Mouse (Mus musculus) E14TG2a.4 (cell line): Measurements from ENCODE around the gene Abhd14b.

Source experiments
- CTCF ChIP-seq: conservative IDR thresholded peaks from 2 replicates; pipeline ENCODE4 v1.5.1; 2014; ENCODE audit warnings: low read length
- NANOG ChIP-seq: IDR thresholded peaks from 2 replicates; pipeline ENCODE4 v1.6.1; 2014; ENCODE audit warnings: borderline replicate concordance, low read length, mixed read lengths
- POU5F1 ChIP-seq: IDR thresholded peaks from 2 replicates; pipeline ENCODE4 v1.6.1; 2014; ENCODE audit warnings: low read length, borderline replicate concordance

DNA sequence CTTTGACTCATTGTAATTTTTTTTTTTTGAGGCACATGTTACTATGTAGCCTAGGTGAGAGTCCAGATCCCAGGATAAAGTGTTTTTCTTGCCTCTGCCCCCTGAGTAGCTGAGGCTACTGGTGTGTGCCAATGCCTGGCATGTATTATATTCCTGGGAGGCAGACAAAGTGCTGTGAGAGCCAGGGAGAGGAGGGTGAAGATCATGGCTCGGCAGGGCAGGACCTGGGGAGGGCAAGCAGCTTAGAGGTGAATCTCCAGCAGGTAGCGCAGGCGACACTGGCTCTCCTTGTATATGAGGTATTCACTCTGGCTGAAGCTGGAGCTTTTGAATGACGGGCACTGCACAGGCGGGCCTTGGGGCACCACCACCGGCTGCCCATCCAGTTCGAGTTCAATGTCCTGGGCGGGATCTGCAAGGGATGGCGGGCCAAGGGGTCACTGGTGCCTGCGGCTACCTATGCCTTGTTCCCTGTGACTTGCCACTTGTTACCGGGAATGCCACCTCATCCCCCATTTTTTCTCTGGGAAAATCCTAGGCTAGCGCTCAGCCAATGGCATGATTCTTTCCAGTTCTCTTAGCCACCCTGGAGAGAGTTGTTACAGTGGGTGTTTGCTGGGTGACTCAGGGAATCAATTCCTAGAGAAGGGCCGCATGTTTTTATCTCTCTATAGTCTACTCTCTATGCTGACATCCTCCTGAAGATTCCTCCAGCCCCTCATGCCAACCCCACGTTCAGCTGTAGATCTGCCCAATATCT is 23.9 kb downstream of the Abhd14b start:
- TF ChIP-seq CTCF (no peak), POU5F1 (no peak), NANOG (no peak)
